Mouse (Mus musculus): Measurements from ENCODE around the gene Adamts4.

Adamts4 gene

DNA sequence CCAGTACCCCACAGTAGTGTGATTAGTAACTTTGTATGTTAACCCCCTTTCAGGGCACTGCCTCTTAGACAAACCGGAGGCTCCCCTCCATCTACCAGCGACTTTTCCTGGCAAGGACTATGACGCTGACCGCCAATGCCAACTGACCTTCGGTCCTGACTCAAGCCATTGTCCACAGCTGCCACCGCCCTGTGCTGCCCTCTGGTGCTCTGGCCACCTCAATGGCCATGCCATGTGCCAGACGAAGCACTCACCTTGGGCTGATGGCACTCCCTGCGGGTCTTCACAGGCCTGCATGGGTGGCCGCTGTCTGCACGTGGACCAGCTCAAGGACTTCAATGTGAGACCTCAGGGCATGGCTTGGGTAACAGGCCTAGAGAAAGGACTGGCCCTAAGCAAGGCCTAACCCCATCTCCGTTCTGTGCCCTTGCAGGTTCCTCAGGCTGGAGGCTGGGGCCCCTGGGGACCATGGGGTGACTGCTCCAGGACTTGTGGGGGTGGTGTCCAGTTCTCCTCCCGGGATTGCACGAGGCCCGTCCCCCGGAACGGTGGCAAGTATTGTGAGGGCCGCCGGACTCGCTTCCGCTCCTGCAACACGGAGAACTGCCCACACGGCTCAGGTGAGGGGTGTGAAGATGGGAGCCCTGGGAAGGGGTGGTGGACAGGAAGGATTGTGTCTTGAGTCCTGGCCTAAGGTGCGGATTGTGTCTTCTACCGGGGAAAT is 6.0 kb downstream of the Adamts4 start:
- no peak for DNase-seq (ENCODE audit: low spot score)

DNA sequence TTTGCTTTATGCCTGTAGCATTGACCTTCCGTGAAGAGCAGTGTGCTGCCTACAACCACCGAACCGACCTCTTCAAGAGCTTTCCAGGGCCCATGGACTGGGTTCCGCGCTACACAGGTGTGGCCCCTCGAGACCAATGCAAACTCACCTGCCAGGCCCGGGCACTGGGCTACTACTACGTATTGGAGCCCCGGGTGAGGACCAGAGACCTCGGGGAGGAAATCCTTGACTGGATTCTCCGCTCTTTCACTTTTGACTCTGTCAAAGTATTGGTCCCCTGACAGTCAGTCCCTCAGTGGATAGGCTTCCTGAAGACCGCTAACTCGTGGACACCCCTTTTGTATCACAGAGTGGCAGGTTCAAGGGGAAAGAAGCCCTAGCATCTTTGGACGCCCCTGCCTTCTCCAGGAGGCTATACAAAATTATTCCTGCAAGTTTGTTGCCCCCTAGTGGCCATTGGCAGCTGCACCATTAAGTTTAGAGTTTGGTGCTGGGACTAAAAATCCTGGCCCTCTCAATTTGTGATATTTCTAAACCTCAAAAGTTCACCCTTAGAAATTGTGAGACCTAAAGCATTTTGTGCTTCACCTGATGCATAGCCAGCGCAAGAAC is 6.8 kb downstream of the Adamts4 start:
- peak; percentile 70 for DNase-seq (ENCODE audit: low spot score)

DNA sequence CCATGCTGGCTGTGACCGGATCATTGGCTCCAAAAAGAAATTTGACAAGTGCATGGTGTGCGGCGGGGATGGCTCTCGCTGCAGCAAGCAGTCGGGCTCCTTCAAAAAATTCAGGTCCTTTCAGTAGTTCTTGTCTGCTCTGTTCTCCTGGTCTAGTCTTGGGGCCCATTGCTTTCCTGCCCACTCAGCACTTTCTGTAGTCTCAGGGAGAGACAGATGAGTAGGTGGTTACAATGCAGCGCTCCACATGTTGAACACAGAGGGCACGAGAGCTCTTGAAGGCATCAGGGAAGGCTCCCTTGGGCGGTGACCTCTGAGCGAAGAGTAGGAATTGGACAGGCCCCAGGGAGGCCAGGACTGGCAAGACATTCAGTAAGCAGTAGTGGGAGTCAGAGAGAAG is 7.6 kb downstream of the Adamts4 start:
- DNase-seq (ENCODE audit: low spot score), result no peak

DNA sequence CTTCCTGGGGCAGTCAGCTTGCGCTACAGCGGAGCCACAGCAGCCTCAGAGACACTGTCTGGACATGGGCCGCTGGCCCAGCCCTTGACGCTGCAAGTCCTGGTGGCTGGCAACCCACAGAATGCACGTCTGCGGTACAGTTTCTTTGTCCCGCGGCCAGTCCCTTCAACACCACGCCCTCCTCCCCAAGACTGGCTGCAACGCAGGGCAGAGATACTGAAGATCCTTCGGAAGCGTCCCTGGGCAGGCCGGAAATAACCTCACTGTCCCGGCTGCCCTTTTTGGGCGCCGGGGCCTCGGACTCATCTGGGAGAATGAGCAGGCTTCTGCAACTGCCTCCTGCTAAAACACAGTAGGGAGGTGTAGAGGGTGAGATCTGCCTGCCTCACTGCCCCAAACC is 8.7 kb downstream of the Adamts4 start:
- DNase-seq (ENCODE audit: low spot score), result no peak

DNA sequence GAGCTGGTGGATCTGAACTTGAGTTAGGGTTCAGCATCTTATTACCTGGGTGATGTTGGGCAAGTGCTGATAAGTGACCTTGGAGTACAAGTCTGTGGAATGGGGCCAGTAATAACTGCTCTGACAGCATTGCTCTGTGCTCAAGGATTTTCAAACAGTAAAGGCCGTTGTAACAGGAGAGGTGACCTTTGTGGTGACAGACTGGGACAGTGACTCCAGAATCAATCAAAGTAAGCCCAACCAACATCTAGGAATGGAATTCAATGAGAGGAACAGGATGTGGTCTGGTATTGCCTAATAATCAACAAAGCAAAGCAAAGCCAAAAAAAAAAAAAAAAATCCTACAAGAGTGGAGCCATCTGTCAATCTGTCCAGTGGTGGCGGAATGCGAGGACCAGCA is 10.1 kb downstream of the Adamts4 start:
- DNase-seq (ENCODE audit: low spot score), result no peak

DNA sequence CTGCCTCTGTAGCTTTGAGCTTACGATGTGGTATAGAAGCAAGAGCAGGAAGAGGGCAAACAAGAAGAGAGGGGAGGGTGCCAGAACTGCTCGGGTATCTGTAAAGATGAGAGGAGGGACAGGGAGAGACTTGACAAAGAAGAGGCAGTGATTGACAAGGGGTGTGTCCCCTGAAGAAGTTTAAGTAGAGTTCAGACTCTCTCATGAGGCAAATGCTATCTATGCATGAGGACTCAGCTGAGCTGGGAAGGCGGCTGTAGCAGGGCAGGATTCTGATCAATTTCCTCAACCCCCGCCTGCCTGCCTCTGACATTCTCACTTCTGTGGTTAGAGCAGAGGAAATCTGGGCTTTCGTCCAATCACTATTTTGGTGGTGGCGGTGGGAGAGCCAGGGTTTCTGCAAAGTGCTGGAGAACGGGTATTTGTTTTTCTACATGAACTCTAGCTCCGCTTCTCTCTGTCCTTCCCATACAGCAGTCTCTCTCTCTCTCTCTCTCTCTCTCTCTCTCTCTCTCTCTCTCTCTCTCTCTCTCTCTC is 12.4 kb downstream of the Adamts4 start:
- DNase-seq (ENCODE audit: low spot score), result no peak

DNA sequence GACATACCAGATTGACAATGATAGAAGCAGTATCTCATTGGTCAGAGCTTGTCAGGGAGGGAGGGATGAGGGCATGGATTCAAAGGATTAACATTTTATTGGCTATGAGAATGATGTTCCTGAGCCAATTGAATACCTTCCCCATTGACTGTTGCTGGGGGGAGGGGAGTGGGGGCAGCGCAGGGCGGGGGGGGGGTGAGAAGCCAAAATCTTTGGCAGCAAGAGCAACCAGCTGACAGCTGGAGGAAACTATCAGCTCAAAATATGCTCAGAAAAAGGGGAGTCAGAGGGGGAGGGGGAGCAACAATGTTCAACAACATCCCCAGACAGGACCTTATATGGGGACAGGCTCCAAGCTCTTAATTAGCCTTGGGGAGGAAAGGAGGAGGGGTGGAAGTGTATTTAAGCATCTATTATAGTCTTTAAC is 13.0 kb downstream of the Adamts4 start:
- no peak for DNase-seq (ENCODE audit: low spot score)

DNA sequence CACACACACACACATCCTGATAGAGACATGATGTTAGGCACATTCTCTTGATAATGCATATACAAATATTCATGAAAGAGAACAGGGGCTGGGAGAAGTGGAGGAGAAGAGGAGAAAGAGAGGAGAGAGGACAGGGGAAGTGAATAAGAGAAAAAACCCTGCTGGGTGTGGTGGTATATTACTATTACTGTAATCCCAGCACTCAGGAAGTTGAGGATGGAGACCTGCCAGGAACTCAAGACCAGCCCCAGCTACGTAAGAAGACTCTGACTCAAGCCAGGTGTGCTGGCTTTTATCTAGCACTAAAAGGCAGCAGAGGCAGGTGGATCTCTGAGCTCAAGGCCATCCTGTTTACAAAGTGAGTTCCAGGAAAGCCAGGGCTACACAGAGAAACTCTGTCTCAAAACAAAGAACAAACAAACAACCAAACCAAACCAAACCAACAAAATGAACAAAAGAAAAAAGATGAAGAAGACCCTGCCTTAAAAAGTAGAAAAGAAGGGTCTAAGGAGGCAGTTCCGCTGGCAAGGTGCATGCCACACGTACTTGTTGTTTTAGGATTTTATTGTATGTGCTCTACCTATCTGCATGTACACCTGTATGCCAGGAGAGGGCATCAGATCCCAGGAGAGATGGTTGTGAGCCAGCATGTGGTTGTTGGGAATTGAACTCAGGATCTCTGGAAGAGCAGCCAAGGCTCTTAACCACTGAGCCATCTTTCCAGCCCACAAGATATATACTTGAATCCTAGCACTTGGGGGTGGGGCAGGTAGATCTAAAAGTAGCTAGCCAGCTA is 13.6 kb downstream of the Adamts4 start:
- DNase-seq (ENCODE audit: low spot score), result no peak

DNA sequence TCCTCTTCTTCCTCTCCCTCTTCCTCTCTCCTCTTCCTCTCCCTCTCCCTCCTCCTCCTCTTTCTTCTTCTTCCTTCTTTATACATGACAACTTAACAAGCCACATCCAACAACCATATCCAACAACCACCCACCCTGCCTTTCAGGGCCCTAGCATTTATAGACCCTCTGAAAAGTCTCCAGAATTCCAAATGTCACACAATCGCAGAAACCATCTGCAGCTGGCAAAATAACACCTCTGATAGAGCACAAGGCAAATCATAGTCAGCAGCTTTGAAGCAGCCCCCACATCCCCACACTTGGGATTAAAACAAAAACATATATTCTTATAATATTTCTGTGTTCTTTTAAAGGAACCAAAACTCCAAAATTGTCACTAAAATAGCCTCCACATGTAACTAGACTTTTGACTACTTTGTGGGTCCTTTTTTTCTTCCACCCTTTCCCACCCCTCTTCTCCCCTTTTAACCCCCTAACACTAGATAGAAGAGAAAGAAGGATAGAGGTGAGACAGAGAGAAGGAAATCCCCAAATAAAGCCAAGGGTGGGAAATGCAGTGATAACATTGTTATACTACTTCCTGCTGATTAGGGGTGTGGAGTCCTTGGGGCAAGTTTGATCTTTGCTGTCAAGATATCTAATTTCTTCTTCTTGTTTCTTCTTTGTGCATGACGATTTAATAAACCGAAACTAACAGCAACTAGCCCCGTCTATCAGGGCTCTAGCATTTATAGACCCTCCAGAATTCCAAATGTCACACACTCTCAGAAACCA is 15.9 kb downstream of the Adamts4 start:
- DNase-seq (ENCODE audit: low spot score), result no peak

DNA sequence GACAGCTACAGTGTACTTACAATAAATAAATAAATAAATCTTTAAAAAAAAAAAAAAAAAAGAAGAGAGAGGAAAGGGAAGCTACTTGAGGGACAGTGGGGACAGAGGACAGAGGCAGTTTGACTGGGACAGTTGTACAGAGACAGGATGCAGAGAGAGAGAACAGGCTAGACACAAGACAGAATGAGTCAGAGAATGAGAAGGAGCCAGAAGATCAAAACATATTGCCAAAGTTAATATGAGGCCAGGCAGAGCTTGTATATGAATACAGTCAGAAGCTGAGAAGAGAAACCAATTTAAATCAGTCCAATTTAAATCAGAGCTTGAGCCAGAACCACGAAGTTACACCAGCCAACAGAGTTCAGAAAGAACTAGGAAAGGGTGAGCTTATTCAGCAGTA is 18.1 kb downstream of the Adamts4 start:
- DNase-seq (ENCODE audit: low spot score), result no peak

DNA sequence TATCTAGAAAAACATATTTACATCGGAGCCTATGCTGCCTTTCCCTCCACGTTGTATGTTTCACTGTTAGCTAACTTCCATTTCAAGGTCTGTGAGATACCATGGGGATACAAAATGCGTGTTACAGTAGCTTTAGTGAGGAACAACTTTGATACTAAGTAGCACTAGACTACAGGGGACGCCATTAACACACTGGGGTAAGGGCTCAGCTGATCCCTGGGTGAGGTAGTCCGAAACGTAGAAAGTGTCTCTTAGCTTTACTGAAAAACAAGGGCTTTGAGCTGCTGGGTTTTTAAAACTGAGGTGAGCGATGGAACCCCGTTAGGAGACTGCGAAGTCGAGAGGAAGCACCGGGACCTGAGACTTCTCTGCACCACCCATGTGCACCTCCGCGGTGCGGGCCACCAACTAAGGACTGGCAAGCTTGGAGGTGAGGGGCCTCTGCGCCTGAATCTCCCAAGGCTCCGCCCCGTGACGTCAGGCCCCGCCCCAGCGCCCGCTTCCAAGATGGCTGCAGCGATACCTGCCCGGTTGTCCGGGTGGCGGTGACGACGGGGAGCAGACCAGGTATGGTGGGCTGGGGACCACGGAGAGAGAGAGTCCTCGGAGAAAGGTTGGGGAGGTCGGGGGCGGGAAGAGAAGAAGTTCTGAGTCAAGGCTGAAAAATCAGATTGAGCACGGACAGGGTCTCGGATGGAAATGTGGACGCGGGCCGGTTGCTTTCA is 19.8 kb downstream of the Adamts4 start, which contains the start of gene B4galt3:
TSS of gene B4galt3 (plus strand) at position 481 of the 725 bp plus-strand sequence.
- DNase-seq (ENCODE audit: low spot score), result peak; percentile 91

DNA sequence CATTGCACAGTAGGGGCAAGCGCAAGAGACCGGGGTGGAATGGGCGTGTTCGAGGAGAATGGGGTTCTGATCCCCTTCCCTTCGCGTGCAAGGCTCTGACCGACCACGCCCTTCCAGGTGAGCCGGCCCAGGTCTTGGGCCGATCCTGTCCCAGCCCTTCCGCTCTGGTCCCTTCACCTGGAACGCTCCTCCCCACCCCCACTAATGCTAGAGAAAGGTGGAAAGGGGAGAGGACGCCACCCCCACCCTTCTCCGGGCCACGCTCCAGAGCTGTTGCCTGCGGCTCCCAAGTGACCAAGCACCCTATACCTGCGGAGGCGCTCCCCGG is 20.3 kb downstream of the Adamts4 start:
- DNase-seq (ENCODE audit: low spot score), result no peak

DNA sequence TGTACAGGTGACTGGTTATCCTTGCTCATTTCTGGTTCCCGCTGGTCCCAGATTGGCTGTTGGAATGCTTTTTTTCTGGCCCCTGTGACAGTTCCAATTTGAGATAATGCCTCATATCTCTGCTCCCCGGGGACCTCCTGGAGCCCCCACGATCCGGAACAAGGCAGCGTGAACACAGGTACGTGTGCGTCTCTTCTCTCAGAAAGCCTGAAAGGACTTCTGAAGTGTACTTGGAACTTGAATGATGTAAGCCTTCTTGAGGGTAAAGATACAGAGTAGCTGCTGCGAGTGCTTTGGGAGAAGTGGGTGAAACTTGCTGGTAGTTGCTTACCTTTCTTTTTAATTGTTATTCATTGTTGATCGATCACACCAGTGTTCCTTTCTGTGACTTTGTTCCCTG is 21.0 kb downstream of the Adamts4 start:
- peak; percentile 78 for DNase-seq (ENCODE audit: low spot score)

DNA sequence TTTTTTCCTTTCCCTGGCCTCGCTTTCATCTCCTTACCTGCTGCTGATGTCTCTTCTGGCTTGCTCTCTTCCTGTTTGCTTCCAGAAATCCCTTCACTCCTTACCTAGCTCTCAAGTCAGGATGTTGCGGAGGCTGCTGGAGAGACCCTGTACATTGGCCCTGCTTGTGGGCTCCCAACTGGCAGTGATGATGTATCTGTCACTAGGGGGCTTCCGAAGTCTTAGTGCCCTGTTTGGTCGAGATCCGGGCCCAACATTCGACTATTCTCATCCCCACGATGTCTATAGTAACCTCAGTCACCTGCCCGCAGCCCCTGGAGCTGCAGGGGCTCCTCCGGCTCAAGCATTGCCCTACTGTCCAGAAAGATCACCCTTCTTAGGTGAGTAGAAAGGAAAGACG is 21.4 kb downstream of the Adamts4 start:
- DNase-seq (ENCODE audit: low spot score), result no peak

DNA sequence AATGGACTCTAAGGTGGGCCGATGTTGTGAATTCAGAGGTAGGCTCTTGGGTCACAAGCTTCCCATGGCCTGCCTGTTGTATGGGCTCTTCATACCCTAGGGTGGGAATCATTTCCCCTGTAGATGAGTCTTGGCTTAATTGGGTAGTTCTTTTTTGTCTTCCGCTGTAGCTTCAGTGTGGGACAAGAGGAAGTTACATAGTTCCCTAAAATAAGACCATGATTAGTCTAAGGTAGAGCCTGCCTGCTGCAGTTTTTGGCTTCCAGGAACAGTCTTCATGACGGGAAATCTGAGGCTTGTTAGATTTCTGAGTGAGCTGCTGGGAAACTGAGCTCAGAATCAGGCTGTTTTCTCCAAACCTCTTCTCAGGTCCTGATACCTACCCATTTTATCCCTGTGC is 21.9 kb downstream of the Adamts4 start:
- no peak for DNase-seq (ENCODE audit: low spot score)

DNA sequence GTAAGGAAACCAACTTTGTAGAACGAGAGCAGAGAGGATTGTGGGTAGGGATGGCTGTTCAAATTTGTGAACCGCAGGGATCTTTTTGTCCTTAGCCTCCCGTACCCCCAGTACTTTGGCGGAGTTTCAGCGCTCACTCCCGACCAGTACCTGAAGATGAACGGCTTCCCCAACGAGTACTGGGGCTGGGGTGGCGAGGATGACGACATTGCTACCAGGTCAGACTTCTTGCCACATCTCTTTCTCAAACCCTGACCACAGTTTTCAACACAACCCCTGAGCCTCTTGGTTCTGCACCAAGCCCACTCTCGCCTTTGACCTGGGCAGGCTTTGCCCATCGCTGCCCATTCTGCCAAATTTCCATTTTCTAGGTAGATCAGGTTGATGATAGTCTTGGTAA is 23.9 kb downstream of the Adamts4 start:
- DNase-seq (ENCODE audit: low spot score), result no peak

DNA sequence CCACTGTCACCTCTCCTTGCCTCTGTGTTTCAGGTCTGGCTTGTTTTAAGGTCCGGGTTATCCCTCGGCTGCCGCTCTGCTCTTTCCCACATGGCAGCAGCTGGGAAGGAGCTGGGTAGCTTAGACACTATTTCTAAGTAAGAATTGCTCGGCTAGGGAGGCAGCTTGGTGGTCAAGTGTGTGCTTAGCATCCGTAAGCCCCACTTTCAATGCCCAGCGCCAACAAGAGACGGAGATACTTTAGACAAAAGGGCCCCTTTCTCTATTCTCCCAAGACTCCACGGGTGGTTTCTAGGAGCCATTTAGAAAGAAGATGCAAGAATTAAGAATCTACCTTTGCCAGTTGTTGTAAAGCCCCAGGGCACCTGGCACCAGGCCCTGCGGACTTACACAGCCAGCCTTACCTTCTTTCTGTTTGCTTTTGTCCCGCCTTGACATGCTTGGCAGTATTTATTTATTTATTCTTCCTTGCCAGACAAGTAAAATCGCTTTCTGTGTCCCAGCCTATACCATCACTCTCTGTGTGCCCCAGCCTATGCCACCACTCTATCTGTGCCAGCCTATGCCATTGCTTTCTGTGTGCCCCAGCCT is 25.0 kb downstream of the Adamts4 start:
- DNase-seq (ENCODE audit: low spot score), result no peak

DNA sequence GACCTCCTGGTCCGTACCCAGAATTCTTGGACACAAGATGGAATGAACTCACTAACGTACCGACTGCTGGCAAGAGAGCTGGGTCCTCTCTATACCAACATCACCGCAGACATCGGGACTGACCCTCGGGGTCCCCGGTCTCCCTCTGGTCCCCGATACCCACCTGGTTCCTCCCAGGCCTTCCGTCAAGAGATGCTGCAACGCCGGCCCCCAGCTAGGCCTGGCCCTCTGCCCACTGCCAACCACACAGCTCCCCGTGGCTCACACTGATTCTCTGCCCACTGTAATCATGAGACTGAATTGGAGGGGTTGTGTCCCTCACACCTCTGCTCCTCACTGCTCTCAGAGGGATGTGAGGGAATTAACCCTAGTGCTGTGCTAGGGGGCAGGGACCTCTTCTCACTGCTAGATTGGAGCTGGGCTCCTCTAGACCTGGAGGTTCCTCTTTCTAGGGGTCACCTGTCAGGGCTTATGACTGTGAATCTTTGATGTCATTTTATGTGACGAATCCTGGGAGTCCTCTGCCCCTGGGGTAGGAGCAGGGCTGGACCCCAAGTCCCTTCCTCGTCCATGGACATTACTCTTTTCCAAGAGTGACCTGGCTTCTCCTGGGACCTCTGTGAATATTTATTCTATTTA is 26.0 kb downstream of the Adamts4 start:
- no peak for DNase-seq (ENCODE audit: low spot score)

DNA sequence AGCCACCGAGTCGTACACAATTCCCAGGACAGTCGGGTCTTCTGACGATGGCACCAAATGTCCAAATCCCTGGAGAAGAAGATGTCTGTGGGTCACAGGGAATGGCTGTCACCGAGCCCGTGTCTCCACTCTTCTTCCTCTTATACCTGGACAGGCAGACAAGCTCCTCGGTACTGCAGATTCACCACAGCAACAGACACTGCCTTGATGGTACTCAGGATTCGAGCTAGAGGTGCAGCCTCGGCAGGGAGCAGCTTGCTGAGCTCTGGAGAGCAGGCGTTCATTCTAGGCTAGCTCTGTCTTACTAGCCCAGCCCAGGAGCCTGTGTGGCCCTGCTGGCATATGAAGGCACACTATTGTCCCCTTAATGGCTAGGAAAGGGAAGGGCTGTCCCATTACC is 27.5 kb downstream of the Adamts4 start:
- no peak for DNase-seq (ENCODE audit: low spot score)

DNA sequence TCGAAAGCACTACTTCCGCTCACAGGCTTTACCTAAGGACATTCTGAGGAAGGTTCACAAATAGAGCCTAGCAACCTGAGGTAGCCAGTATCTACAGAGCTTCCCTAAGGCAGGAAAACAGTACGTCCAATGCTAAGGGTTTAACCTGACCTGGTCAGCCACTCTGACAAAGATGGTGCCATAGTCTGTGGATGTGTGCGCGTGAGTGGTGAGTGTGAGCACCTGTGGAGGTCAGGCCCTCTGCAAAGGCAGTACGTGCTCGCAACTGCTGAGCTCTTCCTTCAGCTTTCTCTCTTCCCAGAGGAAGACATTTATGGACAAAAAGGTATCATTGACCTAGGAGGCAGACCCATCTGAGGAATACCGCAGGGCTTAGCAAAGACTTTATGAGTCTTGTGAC is 28.2 kb downstream of the Adamts4 start:
- DNase-seq (ENCODE audit: low spot score), result no peak

Measured in c-Kit-positive CD71-positive TER-119-positive erythroid progenitor cells, embryonic 14.5 days (primary cell).